Mouse (Mus musculus): Measurements from ENCODE around the gene Slc19a1. TPM values are rescaled to one million over a fixed set of nuclear protein-coding genes. Genes with fewer than 3 reads are reported as not detected.

The Slc19a1 gene
- polyA plus RNA-seq, 1 experiment from 2014 or later, result 33.1 TPM

- H3K4me3 ChIP-seq (ENCODE audit: low read depth, low read length), result no peak overlapping the region
- H3K9me3 ChIP-seq (replicated peaks; ENCODE audit: control insufficient read depth, low read length), result no peaks in the 10 kb centered on the region
- no peak for ATAC-seq
- WGBS, result 97% methylated on average over 4 of the region's 4 CpGs
- H3K4me2 ChIP-seq (ENCODE audit: low read length), result no peak overlapping the region
- no peak overlapping the region for H3K27ac ChIP-seq (ENCODE audit: low read depth, low read length)
- H3K36me3 ChIP-seq (ENCODE audit: control insufficient read depth, insufficient read depth, low read length), result peaks cover 5% of the 10 kb centered on the region; the same call in 1 of the 2 replicates
- no peak for DNase-seq (ENCODE audit: low spot score)
- no peaks in the 10 kb centered on the region for H3K27me3 ChIP-seq (replicated peaks; ENCODE audit: control insufficient read depth, insufficient read depth, low read length)
- H3K9ac ChIP-seq (ENCODE audit: low read length), result no peak overlapping the region
- H3K4me1 ChIP-seq (ENCODE audit: control insufficient read depth, insufficient read depth, low read length), result no peaks in the 10 kb centered on the region
Observed at GRCm38 (mm10) chr10:77078456-77078855, 46.4 kb downstream of the Slc19a1 start.

- Histone ChIP-seq H3K27ac (ENCODE audit: low read depth, low read length) (no peak overlapping the region), H3K27me3 (replicated peaks; ENCODE audit: control insufficient read depth, insufficient read depth, low read length) (no peaks in the 10 kb centered on the region), H3K4me1 (ENCODE audit: control insufficient read depth, insufficient read depth, low read length) (no peaks in the 10 kb centered on the region), H3K4me3 (ENCODE audit: low read depth, low read length) (no peak overlapping the region), H3K9ac (ENCODE audit: low read length) (no peak overlapping the region), H3K9me3 (replicated peaks; ENCODE audit: control insufficient read depth, low read length) (no peaks in the 10 kb centered on the region), H3K4me2 (ENCODE audit: low read length) (no peak overlapping the region), H3K36me3 (ENCODE audit: control insufficient read depth, insufficient read depth, low read length) (peaks cover 5% of the 10 kb centered on the region; the same call in 1 of the 2 replicates)
- DNase-seq (ENCODE audit: low spot score) (no peak), ATAC-seq (no peak)
- whole genome bisulfite sequencing, result 93% methylated on average over 8 of the region's 8 CpGs
Observed at GRCm38 (mm10) chr10:77078961-77079360, 46.9 kb downstream of the Slc19a1 start.

GRCm38 (mm10) chr10:77082453-77082852, 50.4 kb downstream of the Slc19a1 start:
- WGBS, result 29% methylated on average over 3 of the region's 3 CpGs
- no peak for ATAC-seq
- Histone ChIP-seq H3K4me2 (ENCODE audit: low read length) (no peak overlapping the region), H3K27ac (ENCODE audit: low read depth, low read length) (no peak overlapping the region), H3K4me1 (ENCODE audit: control insufficient read depth, insufficient read depth, low read length) (no peaks in the 10 kb centered on the region), H3K36me3 (ENCODE audit: control insufficient read depth, insufficient read depth, low read length) (peaks cover 11% of the 10 kb centered on the region; the same call in 1 of the 2 replicates), H3K27me3 (replicated peaks; ENCODE audit: control insufficient read depth, insufficient read depth, low read length) (no peaks in the 10 kb centered on the region), H3K9me3 (replicated peaks; ENCODE audit: control insufficient read depth, low read length) (no peaks in the 10 kb centered on the region), H3K9ac (ENCODE audit: low read length) (no peak overlapping the region), H3K4me3 (ENCODE audit: low read depth, low read length) (no peak overlapping the region)
- DNase-seq (ENCODE audit: low spot score), result peak; percentile 80

GRCm38 (mm10) chr10:77082921-77083320, 50.9 kb downstream of the Slc19a1 start:
- Histone ChIP-seq H3K9ac (ENCODE audit: low read length) (no peak overlapping the region), H3K36me3 (ENCODE audit: control insufficient read depth, insufficient read depth, low read length) (peaks cover 11% of the 10 kb centered on the region; the same call in 1 of the 2 replicates), H3K27ac (ENCODE audit: low read depth, low read length) (no peak overlapping the region), H3K9me3 (replicated peaks; ENCODE audit: control insufficient read depth, low read length) (no peaks in the 10 kb centered on the region), H3K4me1 (ENCODE audit: control insufficient read depth, insufficient read depth, low read length) (no peaks in the 10 kb centered on the region), H3K4me3 (ENCODE audit: low read depth, low read length) (no peak overlapping the region), H3K27me3 (replicated peaks; ENCODE audit: control insufficient read depth, insufficient read depth, low read length) (no peaks in the 10 kb centered on the region), H3K4me2 (ENCODE audit: low read length) (no peak overlapping the region)
- DNase-seq (ENCODE audit: low spot score) (no peak), ATAC-seq (no peak)
- 74% methylated on average over 5 of the region's 5 CpGs for WGBS

- no peak overlapping the region for H3K9ac ChIP-seq (ENCODE audit: low read length)
- 88% methylated on average over 1 of the region's 1 CpGs for WGBS
- no peaks in the 10 kb centered on the region for H3K27me3 ChIP-seq (replicated peaks; ENCODE audit: control insufficient read depth, insufficient read depth, low read length)
- ATAC-seq (no peak), DNase-seq (ENCODE audit: low spot score) (no peak)
- H3K4me3 ChIP-seq (ENCODE audit: low read depth, low read length), result no peak overlapping the region
- no peaks in the 10 kb centered on the region for H3K4me1 ChIP-seq (ENCODE audit: control insufficient read depth, insufficient read depth, low read length)
- no peak overlapping the region for H3K4me2 ChIP-seq (ENCODE audit: low read length)
- no peaks in the 10 kb centered on the region for H3K9me3 ChIP-seq (replicated peaks; ENCODE audit: control insufficient read depth, low read length)
- 0 out of 2 replicates have a peak, but pooled peaks cover 6% of the 10 kb centered on the region for H3K36me3 ChIP-seq (ENCODE audit: control insufficient read depth, insufficient read depth, low read length)
- no peak overlapping the region for H3K27ac ChIP-seq (ENCODE audit: low read depth, low read length)
Observed at GRCm38 (mm10) chr10:77084568-77084967, 52.5 kb downstream of the Slc19a1 start.

GRCm38 (mm10) chr10:77089336-77089735, 57.3 kb downstream of the Slc19a1 start:
- 62% methylated on average over 8 of the region's 8 CpGs for WGBS

GRCm38 (mm10) chr10:77090063-77090462, 58.0 kb downstream of the Slc19a1 start:
- H3K9ac ChIP-seq (ENCODE audit: low read length), result no peak overlapping the region
- no peak overlapping the region for H3K27ac ChIP-seq (ENCODE audit: low read depth, low read length)
- H3K9me3 ChIP-seq (replicated peaks; ENCODE audit: control insufficient read depth, low read length), result peaks cover 11% of the 10 kb centered on the region; the same call in 1 of the 2 replicates
- no peaks in the 10 kb centered on the region for H3K27me3 ChIP-seq (replicated peaks; ENCODE audit: control insufficient read depth, insufficient read depth, low read length)
- 85% methylated on average over 5 of the region's 5 CpGs for WGBS
- ATAC-seq (no peak), DNase-seq (ENCODE audit: low spot score) (no peak)
- no peaks in the 10 kb centered on the region for H3K4me1 ChIP-seq (ENCODE audit: control insufficient read depth, insufficient read depth, low read length)
- no peak overlapping the region for H3K4me3 ChIP-seq (ENCODE audit: low read depth, low read length)
- H3K4me2 ChIP-seq (ENCODE audit: low read length), result no peak overlapping the region
- 0 out of 2 replicates have a peak, but pooled peaks cover 6% of the 10 kb centered on the region for H3K36me3 ChIP-seq (ENCODE audit: control insufficient read depth, insufficient read depth, low read length)

More at GRCm38 (mm10) chr10:77089336-77089735, 57.3 kb downstream of the Slc19a1 start:
- Histone ChIP-seq H3K9ac (ENCODE audit: low read length) (no peak overlapping the region), H3K36me3 (ENCODE audit: control insufficient read depth, insufficient read depth, low read length) (0 out of 2 replicates have a peak, but pooled peaks cover 6% of the 10 kb centered on the region), H3K27me3 (replicated peaks; ENCODE audit: control insufficient read depth, insufficient read depth, low read length) (no peaks in the 10 kb centered on the region), H3K27ac (ENCODE audit: low read depth, low read length) (no peak overlapping the region), H3K4me1 (ENCODE audit: control insufficient read depth, insufficient read depth, low read length) (no peaks in the 10 kb centered on the region), H3K9me3 (replicated peaks; ENCODE audit: control insufficient read depth, low read length) (peaks cover 11% of the 10 kb centered on the region; the same call in 1 of the 2 replicates), H3K4me2 (ENCODE audit: low read length) (no peak overlapping the region), H3K4me3 (ENCODE audit: low read depth, low read length) (no peak overlapping the region)
- ATAC-seq, result no peak
- peak; percentile 23 for DNase-seq (ENCODE audit: low spot score)

GRCm38 (mm10) chr10:77091538-77092097, 59.6 kb downstream of the Slc19a1 start:
- H3K36me3 ChIP-seq (ENCODE audit: control insufficient read depth, insufficient read depth, low read length), result 0 out of 2 replicates have a peak, but pooled peaks cover 11% of the 10 kb centered on the region
- no peak overlapping the region for H3K27ac ChIP-seq (ENCODE audit: low read depth, low read length)
- H3K4me3 ChIP-seq (ENCODE audit: low read depth, low read length), result no peak overlapping the region
- ATAC-seq (no peak), DNase-seq (ENCODE audit: low spot score) (no peak)
- peaks cover 11% of the 10 kb centered on the region; the same call in 1 of the 2 replicates for H3K9me3 ChIP-seq (replicated peaks; ENCODE audit: control insufficient read depth, low read length)
- WGBS, result 87% methylated on average over 4 of the region's 4 CpGs
- H3K9ac ChIP-seq (ENCODE audit: low read length), result no peak overlapping the region
- H3K27me3 ChIP-seq (replicated peaks; ENCODE audit: control insufficient read depth, insufficient read depth, low read length), result no peaks in the 10 kb centered on the region
- no peak overlapping the region for H3K4me2 ChIP-seq (ENCODE audit: low read length)
- no peaks in the 10 kb centered on the region for H3K4me1 ChIP-seq (ENCODE audit: control insufficient read depth, insufficient read depth, low read length)

- 0 out of 2 replicates have a peak, but pooled peaks cover 5% of the 10 kb centered on the region for H3K36me3 ChIP-seq (ENCODE audit: control insufficient read depth, insufficient read depth, low read length)
- ATAC-seq (no peak), DNase-seq (ENCODE audit: low spot score) (no peak)
- no peaks in the 10 kb centered on the region for H3K27me3 ChIP-seq (replicated peaks; ENCODE audit: control insufficient read depth, insufficient read depth, low read length)
- no peak overlapping the region for H3K9ac ChIP-seq (ENCODE audit: low read length)
- H3K4me3 ChIP-seq (ENCODE audit: low read depth, low read length), result no peak overlapping the region
- no peak overlapping the region for H3K4me2 ChIP-seq (ENCODE audit: low read length)
- H3K9me3 ChIP-seq (replicated peaks; ENCODE audit: control insufficient read depth, low read length), result peaks cover 11% of the 10 kb centered on the region; the same call in 1 of the 2 replicates
- no peaks in the 10 kb centered on the region for H3K4me1 ChIP-seq (ENCODE audit: control insufficient read depth, insufficient read depth, low read length)
- H3K27ac ChIP-seq (ENCODE audit: low read depth, low read length), result no peak overlapping the region
Observed at GRCm38 (mm10) chr10:77093817-77094216, 61.8 kb downstream of the Slc19a1 start.

All from forebrain, embryonic 14.5 days (tissue).